Mouse (Mus musculus) neural tube, embryonic 14.5 days (tissue): Measurements from ENCODE around the gene Tbc1d7. TPM values are rescaled to one million over a fixed set of nuclear protein-coding genes. Genes with fewer than 3 reads are reported as not detected.

Source experiments
- ATAC-seq: fragments of 200-750 bp; cut with Nextera tagmentation; 2 replicates; pipeline ENCODE4 v1.8.0; 2017; ENCODE audit warnings: low read depth, mild to moderate bottlenecking, moderate TSS enrichment, moderate library complexity
- H3K27ac ChIP-seq: fragments of 300-500 bp; sonication (generic); 2 replicates; pipeline ENCODE4 v1.5.1; 2014; ENCODE audit warnings: low read depth, mild to moderate bottlenecking, control low read depth, low read length, moderate library complexity, mixed read lengths
- H3K27me3 ChIP-seq: fragments of 300-500 bp; sonication (generic); 2 replicates; pipeline ENCODE4 v1.6.1; 2014; ENCODE audit warnings: low read length; ENCODE audit not compliant: control insufficient read depth, insufficient read depth
- H3K36me3 ChIP-seq: fragments of 300-500 bp; sonication (generic); 2 replicates; pipeline ENCODE4 v1.6.1; 2014; ENCODE audit warnings: low read length, mixed read lengths; ENCODE audit not compliant: control insufficient read depth, insufficient read depth
- H3K4me1 ChIP-seq: fragments of 300-500 bp; sonication (generic); 2 replicates; pipeline ENCODE4 v1.6.1; 2014; ENCODE audit warnings: low read length; ENCODE audit not compliant: control insufficient read depth, insufficient read depth
- H3K4me2 ChIP-seq: fragments of 300-500 bp; sonication (generic); 2 replicates; pipeline ENCODE4 v1.6.1; 2014; ENCODE audit warnings: mild to moderate bottlenecking, low read depth, low read length, control low read depth
- H3K4me3 ChIP-seq: fragments of 300-500 bp; sonication (generic); 2 replicates; pipeline ENCODE4 v1.5.1; 2014; ENCODE audit warnings: low read depth, low read length, control low read depth, mixed read lengths
- H3K9ac ChIP-seq: fragments of 300-500 bp; sonication (generic); replicated peaks from 2 replicates; pipeline ENCODE4 v1.6.1; 2014; ENCODE audit warnings: low read depth, mild to moderate bottlenecking, control low read depth, low read length, mixed read lengths
- H3K9me3 ChIP-seq: fragments of 300-500 bp; sonication (generic); 2 replicates; pipeline ENCODE4 v1.6.1; 2016; ENCODE audit warnings: low read length; ENCODE audit not compliant: control insufficient read depth
- WGBS: fragments of 180-500 bp; shearing (Covaris S2); extraction: QIAGEN DNeasy Blood & Tissue Kit; methylation state at CpG from one replicate; pipeline ENCODE4 v1.1.7; 2014; 5-methylcytosine and 5-hydroxymethylcytosine counted together
- polyA plus RNA-seq: library from polyadenylated mRNA; unstranded; fragments of >200 nt; fragmentation: Nextera tagmentation; extraction: Ambion mirVana; gene quantifications from 2 replicates; pipeline ENCODE4 v1.2.1, GENCODE M21; 2014

Tbc1d7 gene
- polyA plus RNA-seq, 1 experiment from 2014 or later = 89.5 TPM

- no peaks in the 10 kb centered on the region for H3K9me3 ChIP-seq
- H3K36me3 ChIP-seq = no peaks in the 10 kb centered on the region
- H3K27me3 ChIP-seq = no peaks in the 10 kb centered on the region
- H3K4me3 ChIP-seq = no peak overlapping the region
- H3K4me2 ChIP-seq = no peak overlapping the region
- WGBS = 64% methylated on average over 7 of the region's 7 CpGs
- ATAC-seq = no peak
- no peak overlapping the region for H3K9ac ChIP-seq
- peaks cover 3% of the 10 kb centered on the region; the same call in 1 of the 2 replicates for H3K4me1 ChIP-seq
- no peak overlapping the region for H3K27ac ChIP-seq
These were observed 41.0 kb upstream of the Tbc1d7 start for GRCm38 (mm10) chr13:43212338-43212737.

GRCm38 (mm10) chr13:43210956-43211355 lies 39.7 kb upstream of the Tbc1d7 start:
- no peak overlapping the region for H3K9ac ChIP-seq

GRCm38 (mm10) chr13:43209560-43209959 lies 38.3 kb upstream of the Tbc1d7 start:
- H3K9ac ChIP-seq = no peak overlapping the region
- H3K27ac ChIP-seq = no peak overlapping the region
- H3K4me2 ChIP-seq = no peak overlapping the region
- H3K4me3 ChIP-seq = no peak overlapping the region
- H3K27me3 ChIP-seq = no peaks in the 10 kb centered on the region
- no peaks in the 10 kb centered on the region for H3K9me3 ChIP-seq
- no peak for ATAC-seq
- WGBS = 79% methylated on average over 5 of the region's 5 CpGs
- H3K36me3 ChIP-seq = no peaks in the 10 kb centered on the region
- no peaks in the 10 kb centered on the region for H3K4me1 ChIP-seq

More at GRCm38 (mm10) chr13:43210956-43211355, 39.7 kb upstream of the Tbc1d7 start:
- no peak overlapping the region for H3K4me2 ChIP-seq
- no peak overlapping the region for H3K4me3 ChIP-seq
- 89% methylated on average over 5 of the region's 5 CpGs for WGBS
- no peaks in the 10 kb centered on the region for H3K27me3 ChIP-seq
- ATAC-seq = no peak
- H3K36me3 ChIP-seq = no peaks in the 10 kb centered on the region
- no peaks in the 10 kb centered on the region for H3K9me3 ChIP-seq
- peaks cover 3% of the 10 kb centered on the region; the same call in 1 of the 2 replicates for H3K4me1 ChIP-seq
- no peak overlapping the region for H3K27ac ChIP-seq

GRCm38 (mm10) chr13:43208914-43209439 lies 37.7 kb upstream of the Tbc1d7 start:
- no peaks in the 10 kb centered on the region for H3K27me3 ChIP-seq
- WGBS = 42% methylated on average over 16 of the region's 16 CpGs
- ATAC-seq = no peak
- H3K27ac ChIP-seq = no peak overlapping the region
- no peak overlapping the region for H3K4me3 ChIP-seq
- H3K4me1 ChIP-seq = no peaks in the 10 kb centered on the region
- H3K9ac ChIP-seq = no peak overlapping the region
- no peaks in the 10 kb centered on the region for H3K36me3 ChIP-seq
- H3K4me2 ChIP-seq = no peak overlapping the region
- H3K9me3 ChIP-seq = no peaks in the 10 kb centered on the region

- ATAC-seq = no peak
- WGBS = 83% methylated on average over 12 of the region's 12 CpGs
- H3K27ac ChIP-seq = no peak overlapping the region
- no peak overlapping the region for H3K4me3 ChIP-seq
- H3K9ac ChIP-seq = no peak overlapping the region
- no peaks in the 10 kb centered on the region for H3K9me3 ChIP-seq
- no peak overlapping the region for H3K4me2 ChIP-seq
- H3K27me3 ChIP-seq = no peaks in the 10 kb centered on the region
- no peaks in the 10 kb centered on the region for H3K36me3 ChIP-seq
- no peaks in the 10 kb centered on the region for H3K4me1 ChIP-seq
These were observed 34.9 kb upstream of the Tbc1d7 start for GRCm38 (mm10) chr13:43206118-43206683.

GRCm38 (mm10) chr13:43203641-43204040 lies 32.3 kb upstream of the Tbc1d7 start:
- Histone ChIP-seq H3K9ac (no peak overlapping the region), H3K4me2 (no peak overlapping the region), H3K27ac (no peak overlapping the region), H3K9me3 (no peaks in the 10 kb centered on the region), H3K36me3 (no peaks in the 10 kb centered on the region), H3K4me1 (no peaks in the 10 kb centered on the region), H3K4me3 (no peak overlapping the region), H3K27me3 (no peaks in the 10 kb centered on the region)
- WGBS = 63% methylated on average over 5 of the region's 5 CpGs
- ATAC-seq = no peak

- Histone ChIP-seq H3K36me3 (no peaks in the 10 kb centered on the region), H3K9me3 (no peaks in the 10 kb centered on the region), H3K4me1 (no peaks in the 10 kb centered on the region), H3K9ac (no peak overlapping the region), H3K4me2 (no peak overlapping the region), H3K4me3 (no peak overlapping the region), H3K27ac (no peak overlapping the region), H3K27me3 (no peaks in the 10 kb centered on the region)
- ATAC-seq = no peak
- WGBS = 80% methylated on average over 7 of the region's 7 CpGs
These were observed 31.9 kb upstream of the Tbc1d7 start for GRCm38 (mm10) chr13:43203234-43203633.

- H3K36me3 ChIP-seq = no peaks in the 10 kb centered on the region
- H3K4me1 ChIP-seq = no peaks in the 10 kb centered on the region
- H3K4me3 ChIP-seq = no peak overlapping the region
- H3K27ac ChIP-seq = no peak overlapping the region
- H3K27me3 ChIP-seq = no peaks in the 10 kb centered on the region
- H3K9ac ChIP-seq = no peak overlapping the region
- 87% methylated on average over 10 of the region's 10 CpGs for WGBS
- no peaks in the 10 kb centered on the region for H3K9me3 ChIP-seq
- no peak overlapping the region for H3K4me2 ChIP-seq
- ATAC-seq = no peak
These were observed 31.1 kb upstream of the Tbc1d7 start for GRCm38 (mm10) chr13:43202351-43202750.

- Histone ChIP-seq H3K27me3 (no peaks in the 10 kb centered on the region), H3K9ac (no peak overlapping the region), H3K9me3 (no peaks in the 10 kb centered on the region), H3K36me3 (no peaks in the 10 kb centered on the region), H3K4me1 (no peaks in the 10 kb centered on the region), H3K27ac (no peak overlapping the region), H3K4me3 (no peak overlapping the region), H3K4me2 (no peak overlapping the region)
- WGBS = 40% methylated on average over 22 of the region's 22 CpGs
- peak; percentile 47; the same call in 1 of the 2 replicates for ATAC-seq
These were observed 29.7 kb upstream of the Tbc1d7 start for GRCm38 (mm10) chr13:43201033-43201432.
